Mouse (Mus musculus) megakaryocyte-erythroid progenitor cell, adult 5-6 weeks (primary cell): ENCODE measurements around the gene Bcl2. TPM values are rescaled to one million over a fixed set of nuclear protein-coding genes. Genes with fewer than 3 reads are reported as not detected.

Source experiments
- total RNA-seq, 2 experiments: library from RNA; stranded (forward) in 1 of 2; stranded (reverse) in 1 of 2; fragments of 200-1000, 215-1000 nt in 1 of 2; fragments of >200 nt in 1 of 2; fragmentation: Nextera tagmentation in 1 of 2; gene quantifications; 2 replicates each; pipeline ENCODE4 v1.2.3; 2014 to 2017

Bcl2 gene
- total RNA-seq, 2 experiments from 2014 or later = 4.8 to 12.1 TPM

Other genes starting within 250 kb of the Bcl2 start
- 9.4 and 10.2 TPM in 2 replicates for gene Kdsr, start 45.5 kb upstream of the Bcl2 start, total RNA-seq (2014; fragmentation: Nextera tagmentation)
- gene Kdsr, start 45.5 kb upstream of the Bcl2 start, total RNA-seq (2017) = 31.7 and 35.8 TPM in 2 replicates
- gene Vps4b, start 82.5 kb upstream of the Bcl2 start, total RNA-seq (2014; fragmentation: Nextera tagmentation) = 38.1 and 76.7 TPM in 2 replicates
- gene Vps4b, start 82.5 kb upstream of the Bcl2 start, total RNA-seq (2017) = 68.8 and 105 TPM in 2 replicates
- not detected in 2 replicates for gene Serpinb5, start 146.9 kb upstream of the Bcl2 start, total RNA-seq (2014; fragmentation: Nextera tagmentation)
- gene Serpinb5, start 146.9 kb upstream of the Bcl2 start, total RNA-seq (2017) = not detected in 2 replicates
- not detected in 2 replicates for gene Serpinb12, start 220.2 kb upstream of the Bcl2 start, total RNA-seq (2014; fragmentation: Nextera tagmentation)
- not detected in 2 replicates for gene Serpinb12, start 220.2 kb upstream of the Bcl2 start, total RNA-seq (2017)